Mouse (Mus musculus) embryonic fibroblast, embryonic 13.5 days (primary cell): ENCODE data around the gene Gm5767.

Experiments used
- CTCF ChIP-seq: IDR thresholded peaks from 2 replicates; pipeline ENCODE4 v1.5.1; 2011; ENCODE audit warnings: mild to moderate bottlenecking, control low read depth, low read length, moderate library complexity, borderline replicate concordance; ENCODE audit not compliant: insufficient read depth
- POLR2A ChIP-seq: IDR thresholded peaks from 2 replicates; pipeline ENCODE4 v1.6.1; 2011; ENCODE audit warnings: low read depth, mild to moderate bottlenecking, control low read depth, low read length, moderate library complexity

DNA sequence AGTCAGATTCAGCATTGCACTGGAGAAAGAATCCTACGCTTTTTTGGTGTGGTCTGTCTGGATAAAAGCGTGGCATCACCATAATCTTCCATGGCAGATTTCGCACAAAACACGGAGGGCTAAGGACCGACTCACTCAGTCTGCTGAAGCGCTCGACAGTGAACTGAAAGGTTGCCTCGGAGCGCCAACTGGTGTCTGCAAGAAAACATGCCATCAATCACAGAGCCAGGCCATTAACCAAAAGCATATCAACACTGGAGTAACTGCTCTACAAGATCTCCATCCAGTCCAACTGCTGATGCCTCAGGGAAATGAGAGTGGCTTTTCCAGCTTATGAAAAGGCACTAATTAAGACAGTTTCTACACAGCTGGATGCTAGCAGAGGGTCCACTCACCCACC, 31.4 kb downstream of the Gm5767 start:
- TF ChIP-seq CTCF (no peak), POLR2A (no peak)
